Mouse (Mus musculus) spleen, adult 18-20 months (tissue): ENCODE data around the gene Thoc7.
"Not testable (repeated sequence)": the region's sequence is repeated elsewhere in the genome, so short reads cannot be mapped to it uniquely, and the experiment has no call there.

Experiments
- DNase-seq, 2 experiments: peaks; one replicate each; pipeline ENCODE4 v3.0.0; 2022; ENCODE audit warnings: mixed read lengths in 2 of 2

Gene Thoc7

DNA sequence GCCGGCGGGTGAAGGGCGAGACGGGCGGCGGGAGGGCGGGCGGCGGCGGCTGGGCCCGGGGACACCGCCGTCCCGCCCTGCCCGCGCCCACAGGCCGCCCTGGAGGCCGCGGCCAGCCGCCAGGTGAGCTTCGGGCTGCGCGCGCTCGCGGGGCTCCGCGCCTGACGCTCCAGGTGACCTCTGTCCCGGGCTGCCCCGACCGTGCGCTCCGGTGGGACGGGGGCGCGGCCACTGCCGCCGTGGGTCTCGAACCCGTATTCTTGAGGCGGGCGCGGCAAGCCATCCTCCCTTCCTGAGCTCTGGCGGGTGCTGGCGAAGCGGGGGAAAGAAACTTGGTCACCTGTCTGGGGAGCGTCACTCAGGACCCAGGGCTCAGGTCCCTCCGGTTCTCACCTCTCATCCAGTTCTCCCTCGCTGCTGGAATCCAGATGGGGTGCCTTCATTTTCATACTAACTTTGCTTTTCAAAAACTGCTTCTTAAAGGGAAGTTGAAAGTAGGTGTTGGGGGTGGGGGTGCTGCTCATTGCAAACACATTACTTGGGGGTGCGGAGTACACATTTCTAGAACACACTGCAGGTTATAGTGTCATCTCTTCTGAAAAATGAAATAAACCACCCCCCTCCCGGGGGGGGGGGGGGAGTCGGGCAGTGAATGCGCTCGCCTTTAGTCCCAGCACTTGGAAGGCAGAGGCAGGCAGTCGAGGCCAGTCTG lies at the start of gene Thoc7, which contains the start of gene Atxn7:
Thoc7 (minus strand) TSS at position 452 of the 712 bp plus-strand sequence.
Atxn7 (plus strand) TSS at position 40 of the 712 bp plus-strand sequence.
- DNase-seq: peak; percentile 37 to 59

GRCm38 (mm10) chr14:14009712-14010111 lies 48.1 kb upstream of the Thoc7 start:
- DNase-seq: no peak

GRCm38 (mm10) chr14:14002771-14003170 lies 41.1 kb upstream of the Thoc7 start:
- DNase-seq: no peak

- DNase-seq: no peak
Observed at GRCm38 (mm10) chr14:13995206-13996097, 33.8 kb upstream of the Thoc7 start.

DNA sequence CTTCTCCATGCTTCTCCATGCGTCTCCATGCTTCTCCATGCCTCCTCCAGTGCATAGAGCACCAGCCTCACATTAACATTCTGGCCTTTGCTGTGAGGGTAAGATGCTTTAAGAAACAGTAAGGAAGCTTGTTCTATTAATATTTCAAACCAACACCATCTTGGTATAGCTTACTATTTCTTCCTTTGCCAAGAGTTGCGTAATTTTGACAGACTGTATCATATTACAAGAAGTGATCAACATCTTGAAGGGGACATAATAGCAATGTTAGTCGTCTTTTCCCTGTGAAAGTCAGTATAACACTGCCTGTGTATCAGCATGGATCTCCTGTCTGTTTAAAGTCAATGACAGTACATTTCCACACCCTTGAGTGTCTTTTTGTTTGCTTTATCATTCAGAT lies 29.1 kb upstream of the Thoc7 start:
- no peak for DNase-seq

- no peak for DNase-seq
Observed at GRCm38 (mm10) chr14:13988397-13988796, 26.7 kb upstream of the Thoc7 start.

DNA sequence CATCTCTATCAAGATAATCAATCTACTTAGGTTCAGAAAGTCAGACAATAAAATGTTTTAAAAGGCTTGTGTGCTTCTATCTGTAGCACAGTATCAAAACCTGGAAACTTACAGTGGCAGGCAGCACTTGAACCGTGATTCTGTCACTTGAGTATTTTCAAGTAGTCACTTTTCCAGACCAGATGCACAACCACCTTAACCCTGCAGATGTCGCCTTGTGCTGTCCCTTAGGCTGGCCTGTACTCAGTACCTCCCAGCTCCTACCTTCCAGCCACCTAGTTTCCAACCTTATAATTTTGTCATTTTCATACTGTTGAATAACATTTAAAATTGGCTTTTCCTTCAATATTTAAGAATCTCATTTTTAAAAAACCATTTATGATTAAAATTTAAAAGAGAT lies 20.5 kb upstream of the Thoc7 start:
- DNase-seq: no peak

- DNase-seq: no peak
Observed at GRCm38 (mm10) chr14:13981286-13981685, 19.6 kb upstream of the Thoc7 start.

DNA sequence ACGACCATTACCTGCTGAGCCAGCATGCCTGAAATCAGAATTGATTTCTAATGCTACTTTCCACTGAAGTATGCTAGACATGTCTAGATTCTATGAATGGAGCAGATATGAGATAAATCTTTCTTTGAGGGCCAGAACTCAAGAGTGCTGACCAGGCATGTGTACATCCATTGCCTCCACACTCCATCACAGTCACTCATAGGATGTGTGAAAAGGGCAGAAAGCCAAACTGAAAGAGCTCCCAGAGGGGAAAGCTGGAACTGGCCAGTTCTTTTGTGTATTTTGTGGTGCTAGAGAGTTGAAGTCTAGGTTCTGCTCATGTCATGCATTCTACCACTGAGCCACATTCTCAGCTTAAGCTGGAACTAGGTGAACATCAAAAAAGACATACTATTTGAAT lies 15.8 kb upstream of the Thoc7 start:
- DNase-seq: no peak

DNA sequence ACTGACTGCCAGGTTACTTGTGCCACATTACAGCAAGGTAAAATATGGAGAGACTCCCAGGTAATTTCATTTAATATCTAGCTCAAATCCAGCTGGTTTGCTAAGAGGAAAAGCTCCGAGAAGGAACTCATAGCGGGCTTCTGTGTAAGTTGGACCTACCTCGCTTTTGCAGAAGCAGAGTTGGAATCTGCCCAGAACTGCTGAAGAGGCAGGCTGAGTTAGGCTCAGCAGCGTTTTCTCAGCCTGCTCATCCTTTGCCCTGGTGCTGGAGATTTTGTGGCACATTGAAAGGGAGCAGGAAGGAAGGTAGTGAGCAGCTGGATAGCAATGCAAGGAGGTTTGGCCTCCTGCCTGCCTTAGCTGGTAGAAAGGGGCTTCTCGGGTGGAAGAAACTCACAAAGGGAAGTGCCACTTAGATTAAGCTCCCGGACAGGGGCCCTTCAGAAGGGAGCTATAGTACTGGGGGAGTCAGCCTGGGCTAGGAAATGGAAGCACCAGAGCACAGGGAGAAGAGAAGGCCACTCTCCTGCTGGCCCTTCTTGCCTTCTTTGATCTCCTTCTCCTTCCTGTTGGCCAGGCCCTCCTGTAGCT lies 10.1 kb upstream of the Thoc7 start:
- no peak for DNase-seq

GRCm38 (mm10) chr14:13970513-13970912 lies 8.9 kb upstream of the Thoc7 start:
- DNase-seq: no peak

DNA sequence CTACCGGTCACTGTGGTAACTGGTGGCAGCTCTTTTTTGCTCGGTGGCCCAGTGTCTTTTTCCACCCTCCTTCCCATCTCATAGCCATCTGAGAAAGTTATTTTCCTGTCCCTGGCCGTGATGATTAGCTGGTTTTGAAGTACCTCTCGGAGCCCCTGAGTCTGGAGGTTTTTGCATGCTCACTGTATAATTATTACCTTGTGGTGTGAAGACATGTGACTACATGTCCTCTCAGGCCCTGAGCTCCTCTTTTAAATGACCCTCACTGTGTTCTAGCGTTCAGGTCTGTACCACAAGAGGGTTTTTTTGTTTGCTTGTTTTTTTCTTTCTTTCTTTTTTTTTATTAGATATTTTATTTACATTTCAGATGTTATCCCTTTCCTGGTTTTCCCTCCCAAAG lies 6.8 kb upstream of the Thoc7 start:
- DNase-seq: no peak

DNA sequence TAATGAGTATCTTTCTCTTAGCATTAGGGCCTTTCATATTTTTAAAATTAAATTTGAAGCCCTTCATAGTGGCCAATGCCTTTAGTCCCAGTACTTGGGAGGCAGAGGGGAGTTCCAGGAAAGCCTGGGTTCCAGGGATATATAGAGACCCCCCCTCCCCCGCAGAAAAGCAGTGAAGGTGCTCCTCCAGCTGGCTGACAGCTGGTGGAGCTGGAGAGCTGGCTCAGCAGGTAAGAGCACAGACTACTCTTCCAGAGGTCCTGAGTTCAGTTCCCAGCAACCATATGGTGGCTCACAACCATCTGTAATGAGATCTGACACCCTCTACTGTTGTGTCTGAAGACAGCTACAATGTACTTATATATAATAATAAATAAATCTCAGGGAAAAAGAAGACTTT lies 6.0 kb upstream of the Thoc7 start:
- DNase-seq: no peak

DNA sequence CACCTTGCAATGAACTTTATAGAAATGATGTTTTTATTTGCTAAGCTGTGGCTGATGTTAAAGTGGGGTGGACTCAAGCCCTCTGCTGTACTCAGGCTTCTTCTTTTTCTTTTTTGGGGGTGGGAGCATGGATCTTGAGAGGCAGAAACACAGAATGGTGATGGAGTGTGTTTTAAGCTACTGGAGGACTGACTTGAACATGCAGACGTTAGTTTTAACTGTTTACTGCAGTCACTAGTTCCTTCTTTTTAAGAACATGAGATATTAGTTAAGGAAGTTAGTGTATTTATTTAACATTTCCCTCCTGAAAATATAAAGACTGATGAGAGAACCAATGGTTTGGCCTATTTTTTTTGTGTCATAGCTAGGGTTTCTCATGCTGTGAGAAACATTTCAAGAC lies 1.9 kb upstream of the Thoc7 start:
- DNase-seq: no peak

DNA sequence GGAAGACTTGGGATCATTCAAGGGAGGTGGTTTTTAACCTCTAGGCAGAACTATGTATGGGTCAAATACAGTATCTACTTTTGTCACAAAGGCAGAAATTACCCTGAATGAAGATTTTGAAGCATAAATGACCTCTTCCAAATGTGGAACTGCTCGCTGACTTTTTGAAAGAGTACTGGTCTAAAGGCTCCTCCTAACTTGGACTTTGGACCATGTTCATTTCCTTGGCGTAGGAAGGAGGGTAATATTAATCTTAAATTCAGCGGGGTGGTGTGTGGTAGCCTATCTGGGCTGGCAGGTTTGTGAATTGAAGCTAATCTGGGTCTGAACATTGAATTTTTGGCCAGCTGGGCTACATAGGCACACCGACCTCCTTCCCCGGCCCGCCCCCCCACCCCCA lies 824 bp upstream of the Thoc7 start:
- DNase-seq: no peak

DNA sequence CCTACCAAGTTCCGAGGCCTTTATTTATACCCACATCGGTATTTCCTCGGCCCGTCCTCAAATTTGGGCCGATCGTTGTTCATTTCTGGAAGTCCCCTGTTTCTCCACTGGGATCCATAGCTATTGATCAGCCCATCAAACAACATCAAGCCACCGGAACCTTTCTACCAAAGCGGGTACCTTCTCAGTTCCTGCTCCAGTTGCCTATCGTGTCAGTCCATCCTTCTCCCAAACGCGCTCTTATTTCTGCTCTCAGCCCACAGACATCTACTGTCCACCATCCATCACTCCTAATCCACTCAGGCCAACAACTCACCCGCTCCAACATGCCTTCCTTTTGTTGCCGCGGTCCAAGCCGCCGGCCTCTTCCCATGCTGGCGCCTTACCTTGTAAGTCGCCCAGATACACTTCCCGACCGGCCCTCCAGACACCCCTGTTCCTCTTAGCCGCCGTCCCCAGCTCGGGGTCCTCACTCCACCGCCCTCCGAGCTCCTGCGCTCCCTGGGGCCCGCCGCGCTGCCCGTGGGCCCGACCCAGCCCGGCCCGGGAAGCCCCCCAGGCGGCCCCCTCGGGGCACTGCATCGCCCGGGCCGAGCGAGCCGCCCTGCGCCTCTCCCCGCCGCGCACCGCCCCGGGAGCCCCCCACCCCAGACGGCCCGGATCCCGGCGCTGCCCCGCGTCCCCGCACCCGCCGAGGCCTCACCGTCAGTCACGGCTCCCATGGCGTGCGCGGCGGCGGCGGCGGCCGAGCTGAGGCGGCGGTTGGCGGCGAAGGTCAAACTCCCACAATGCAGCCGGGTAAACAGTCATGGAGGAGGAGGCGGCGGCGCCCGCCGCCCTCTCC lies 948 bp downstream of the Thoc7 start:
- DNase-seq: peak; percentile 29 to 57

GRCm38 (mm10) chr14:13960079-13960478 lies 1.6 kb downstream of the Thoc7 start:
- DNase-seq: peak; percentile 10 to 21

- DNase-seq: not testable (repeated sequence)
Observed at GRCm38 (mm10) chr14:13952151-13952550, 9.5 kb downstream of the Thoc7 start.

DNA sequence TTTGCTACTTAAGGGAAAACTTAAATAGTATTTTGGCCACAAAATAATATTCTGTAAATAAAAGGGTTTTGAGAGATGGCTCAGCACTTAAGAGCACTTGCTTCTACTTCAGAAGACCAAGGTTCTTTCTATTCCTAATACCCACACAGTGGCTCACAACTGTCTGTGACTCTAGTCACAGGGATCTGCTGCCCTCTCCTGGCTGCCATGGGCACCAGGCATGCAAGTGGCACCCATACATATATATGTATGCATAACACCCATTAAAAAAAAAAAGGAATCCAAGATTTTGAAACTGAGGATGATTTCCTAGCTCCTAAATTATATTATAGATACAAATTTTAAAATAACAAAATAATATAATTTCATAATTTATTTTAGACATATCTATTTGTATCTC lies 11.3 kb downstream of the Thoc7 start:
- DNase-seq: peak in 1 of 2 experiments; percentile 37

- no peak for DNase-seq
Observed at GRCm38 (mm10) chr14:13948345-13948744, 13.3 kb downstream of the Thoc7 start.

GRCm38 (mm10) chr14:13944686-13945085 lies 17.0 kb downstream of the Thoc7 start:
- no peak for DNase-seq

- DNase-seq: no peak
Observed at GRCm38 (mm10) chr14:13934052-13934371, 27.6 kb downstream of the Thoc7 start.
